Mouse (Mus musculus) intestine, postnatal 0 days (tissue): ENCODE measurements around the gene Jaml. TPM values are rescaled to one million over a fixed set of nuclear protein-coding genes. Genes with fewer than 3 reads are reported as not detected.

ENCODE experiments used
- ATAC-seq: fragments of 200-750 bp; cut with Nextera tagmentation; 2 replicates; pipeline ENCODE4 v1.8.0; 2017; ENCODE audit warnings: mild to moderate bottlenecking, moderate TSS enrichment, moderate library complexity
- H3K27ac ChIP-seq: fragments of 300-500 bp; sonication (generic); 2 replicates; pipeline ENCODE4 v1.5.1; 2014; ENCODE audit warnings: mild to moderate bottlenecking, low read depth, low read length, moderate library complexity
- H3K27me3 ChIP-seq: fragments of 300-500 bp; sonication (generic); replicated peaks from 2 replicates; pipeline ENCODE4 v1.6.1; 2014; ENCODE audit warnings: low read length, mixed read lengths; ENCODE audit not compliant: control insufficient read depth, insufficient read depth
- H3K36me3 ChIP-seq: fragments of 300-500 bp; sonication (generic); 2 replicates; pipeline ENCODE4 v1.6.1; 2014; ENCODE audit warnings: mild to moderate bottlenecking, moderate library complexity; ENCODE audit not compliant: control insufficient read depth, insufficient read depth
- H3K4me1 ChIP-seq: fragments of 300-500 bp; sonication (generic); replicated peaks from 2 replicates; pipeline ENCODE4 v1.6.1; 2014; ENCODE audit warnings: antibody characterized with exemption, low read length, mixed read lengths; ENCODE audit not compliant: control insufficient read depth, insufficient read depth
- H3K4me2 ChIP-seq: fragments of 300-500 bp; sonication (generic); replicated peaks from 2 replicates; pipeline ENCODE4 v1.6.1; 2014; ENCODE audit warnings: low read depth, mild to moderate bottlenecking, moderate library complexity
- H3K4me3 ChIP-seq: fragments of 300-500 bp; sonication (generic); 2 replicates; pipeline ENCODE4 v1.5.1; 2014; ENCODE audit warnings: low read depth, low read length
- H3K9ac ChIP-seq: fragments of 300-500 bp; sonication (generic); 2 replicates; pipeline ENCODE4 v1.6.1; 2014; ENCODE audit warnings: mild to moderate bottlenecking, low read depth, low read length
- H3K9me3 ChIP-seq: fragments of 300-500 bp; sonication (generic); 2 replicates; pipeline ENCODE4 v1.6.1; 2016; ENCODE audit warnings: mixed run types; ENCODE audit not compliant: control insufficient read depth
- CTCF ChIP-seq: sonication (generic); IDR thresholded peaks from 2 replicates; pipeline ENCODE4 v1.5.1; 2016; ENCODE audit warnings: low read depth, mild to moderate bottlenecking, control low read depth, antibody characterized with exemption, moderate library complexity
- WGBS: fragments of 180-500 bp; shearing (Covaris S2); extraction: QIAGEN DNeasy Blood & Tissue Kit; methylation state at CpG from one replicate; pipeline ENCODE4 v1.1.7; 2014; 5-methylcytosine and 5-hydroxymethylcytosine counted together
- polyA plus RNA-seq: library from polyadenylated mRNA; unstranded; fragments of >200 nt; fragmentation: Nextera tagmentation; extraction: Ambion mirVana; gene quantifications from 2 replicates; pipeline ENCODE4 v1.2.1, GENCODE M21; 2015

Gene Jaml
- polyA plus RNA-seq, 1 experiment from 2014 or later, result 221 TPM

GRCm38 (mm10) chr9:45145533-45146266 is 66.7 kb downstream of the Jaml start:
- Histone ChIP-seq H3K9me3 (no peaks in the 10 kb centered on the region), H3K27ac (no peak overlapping the region), H3K36me3 (no peaks in the 10 kb centered on the region), H3K4me2 (peak overlapping the region; percentile 67), H3K4me3 (peak overlapping the region; percentile 36), H3K4me1 (peaks cover 4% of the 10 kb centered on the region; the same call in 1 of the 2 replicates), H3K9ac (0 out of 2 replicates have a peak overlapping the region, but pooled peaks have one; percentile 23), H3K27me3 (peaks cover 53% of the 10 kb centered on the region)
- no peak for TF ChIP-seq CTCF
- no peak for ATAC-seq
- WGBS, result 5% methylated on average over 27 of the region's 27 CpGs

GRCm38 (mm10) chr9:45146267-45146597 is 67.2 kb downstream of the Jaml start:
- H3K9ac ChIP-seq, result 0 out of 2 replicates have a peak overlapping the region, but pooled peaks have one; percentile 23

GRCm38 (mm10) chr9:45150933-45151332 is 72.0 kb downstream of the Jaml start:
- no peaks in the 10 kb centered on the region for H3K36me3 ChIP-seq
- H3K9ac ChIP-seq, result no peak overlapping the region
- peaks cover 8% of the 10 kb centered on the region for H3K27me3 ChIP-seq
- H3K9me3 ChIP-seq, result no peaks in the 10 kb centered on the region
- no peak for ATAC-seq
- H3K4me3 ChIP-seq, result no peak overlapping the region
- H3K27ac ChIP-seq, result no peak overlapping the region
- no peak for TF ChIP-seq CTCF
- WGBS, result 50% methylated on average over 1 of the region's 1 CpGs
- H3K4me1 ChIP-seq, result peaks cover 2% of the 10 kb centered on the region; the same call in 1 of the 2 replicates
- no peak overlapping the region for H3K4me2 ChIP-seq

More at GRCm38 (mm10) chr9:45146267-45146597, 67.2 kb downstream of the Jaml start:
- Histone ChIP-seq H3K4me1 (peaks cover 4% of the 10 kb centered on the region; the same call in 1 of the 2 replicates), H3K27me3 (peaks cover 48% of the 10 kb centered on the region), H3K9me3 (no peaks in the 10 kb centered on the region), H3K4me3 (peak overlapping the region; percentile 36), H3K27ac (no peak overlapping the region), H3K36me3 (no peaks in the 10 kb centered on the region), H3K4me2 (peak overlapping the region; percentile 67)
- TF ChIP-seq CTCF, result peak; percentile 90
- 0% methylated on average over 5 of the region's 5 CpGs for WGBS
- no peak for ATAC-seq

GRCm38 (mm10) chr9:45153361-45153760 is 74.4 kb downstream of the Jaml start:
- H3K4me3 ChIP-seq, result no peak overlapping the region
- no peaks in the 10 kb centered on the region for H3K4me1 ChIP-seq
- H3K9ac ChIP-seq, result no peak overlapping the region
- H3K4me2 ChIP-seq, result no peak overlapping the region
- H3K27ac ChIP-seq, result no peak overlapping the region
- H3K9me3 ChIP-seq, result no peaks in the 10 kb centered on the region
- H3K27me3 ChIP-seq, result peaks cover under 1% of the 10 kb centered on the region; the same call in 1 of the 2 replicates
- TF ChIP-seq CTCF, result no peak
- ATAC-seq, result no peak
- H3K36me3 ChIP-seq, result no peaks in the 10 kb centered on the region
- WGBS, result 63% methylated on average over 7 of the region's 7 CpGs

Other genes with a start within 250 kb of the Jaml start
- 2.9 and 3.4 TPM in 2 replicates for gene Kmt2a, start 197.9 kb upstream of the Jaml start, polyA plus RNA-seq
- gene Atp5l, start 158.4 kb upstream of the Jaml start, polyA plus RNA-seq, result 1,311 and 1,336 TPM in 2 replicates
- 12.7 and 12.9 TPM in 2 replicates for gene Ube4a, start 113.6 kb upstream of the Jaml start, polyA plus RNA-seq
- gene Cd3g, start 98.8 kb upstream of the Jaml start, polyA plus RNA-seq, result 0.61 and 0.78 TPM in 2 replicates
- gene Cd3d, start 97.4 kb upstream of the Jaml start, polyA plus RNA-seq, result 0.51 and 0.95 TPM in 2 replicates
- 0.37 and 0.74 TPM in 2 replicates for gene Cd3e, start 69.6 kb upstream of the Jaml start, polyA plus RNA-seq
- 9.1 and 11.0 TPM in 2 replicates for gene Mpzl2, start 39.4 kb upstream of the Jaml start, polyA plus RNA-seq
- 6.5 and 7.5 TPM in 2 replicates for gene Mpzl3, start 24.0 kb upstream of the Jaml start, polyA plus RNA-seq
- gene Scn2b, start 38.6 kb downstream of the Jaml start, polyA plus RNA-seq, result 0.96 and 1.1 TPM in 2 replicates
- 0.04 TPM in 1 of 2 replicates, not detected in the other for gene Scn4b, start 59.2 kb downstream of the Jaml start, polyA plus RNA-seq
- 0.48 and 1.0 TPM in 2 replicates for gene BC049352, start 102.8 kb downstream of the Jaml start, polyA plus RNA-seq
- 70.6 and 72.0 TPM in 2 replicates for gene Tmprss4, start 124.9 kb downstream of the Jaml start, polyA plus RNA-seq
- 1.2 TPM in 2 replicates for gene Il10ra, start 190.0 kb downstream of the Jaml start, polyA plus RNA-seq
- 0.04 TPM in 1 of 2 replicates, not detected in the other for gene Tmprss13, start 239.9 kb downstream of the Jaml start, polyA plus RNA-seq